Mouse (Mus musculus): ENCODE data around the gene Gm47841.

DNA sequence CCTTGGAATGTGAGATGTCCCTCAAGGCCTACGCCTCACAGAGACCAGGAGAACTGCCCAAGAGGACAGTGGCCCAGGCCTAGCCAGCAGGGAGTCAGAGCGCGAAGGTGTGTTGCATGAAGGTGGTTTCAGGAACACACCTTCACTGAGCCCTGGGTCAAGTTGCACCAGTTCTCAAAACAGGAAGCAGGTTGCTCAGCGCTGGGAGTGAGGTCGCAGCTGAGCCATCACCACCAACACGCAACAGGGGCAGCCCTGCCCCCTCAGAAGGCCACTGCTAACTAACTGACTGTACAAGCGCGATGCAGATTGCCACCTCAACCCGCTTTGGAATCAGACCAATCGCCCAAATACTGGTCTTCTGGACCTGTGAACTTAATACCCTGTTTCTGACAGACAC lies 37.3 kb upstream of the Gm47841 start:
- TF ChIP-seq CTCF (IDR thresholded peaks at IDR 0.05; ENCODE audit: low read depth, low read length) (no peak), POLR2A (IDR thresholded peaks at IDR 0.05; ENCODE audit: extremely low read depth, insufficient read depth, low read length) (no peak)
